Mouse (Mus musculus) telencephalon, adult 2 months (tissue): ENCODE data around the gene Kdm2a.

ENCODE experiments used
- DNase-seq: peaks from one replicate; pipeline ENCODE4 v3.0.0-alpha.2; 2011; ENCODE audit warnings: low read depth, low spot score

Gene Kdm2a

DNA sequence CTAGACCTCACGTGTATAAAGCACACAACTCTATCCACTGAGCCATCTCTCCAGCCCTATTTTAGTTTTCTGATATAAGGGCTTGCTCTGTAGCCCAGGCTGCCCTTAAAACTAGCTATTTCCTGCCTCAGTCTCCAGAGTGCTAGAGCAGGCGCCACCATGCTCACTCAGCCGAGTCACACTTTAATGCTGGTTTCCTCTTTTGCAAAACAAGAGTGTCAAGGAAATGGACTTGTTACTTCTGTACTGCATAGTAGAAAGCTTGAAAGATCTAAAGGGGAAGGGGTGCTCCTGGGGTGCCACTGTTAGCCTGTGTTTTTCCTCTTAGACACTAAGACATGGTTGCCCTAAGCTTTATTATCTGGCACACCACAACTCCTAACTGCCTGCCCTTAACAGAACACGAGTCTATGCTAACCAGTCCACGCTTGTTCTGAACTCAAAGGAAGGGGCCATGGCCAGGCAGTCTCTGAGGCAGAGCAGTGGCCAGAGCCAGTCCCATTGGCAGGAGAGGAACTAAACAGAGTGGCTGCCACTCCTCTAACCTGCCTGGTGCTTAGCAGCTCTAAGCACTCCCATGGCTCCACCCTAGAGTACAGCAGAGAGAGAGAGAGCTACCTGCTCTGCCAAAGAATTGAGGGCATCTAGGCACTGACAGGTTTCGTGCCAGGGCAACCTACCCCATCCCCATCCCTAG lies 98.4 kb downstream of the Kdm2a start:
- DNase-seq = no peak

- no peak for DNase-seq
These were observed 99.0 kb downstream of the Kdm2a start for GRCm38 (mm10) chr19:4299126-4299525.

GRCm38 (mm10) chr19:4298322-4299121 lies 99.6 kb downstream of the Kdm2a start:
- DNase-seq = no peak

DNA sequence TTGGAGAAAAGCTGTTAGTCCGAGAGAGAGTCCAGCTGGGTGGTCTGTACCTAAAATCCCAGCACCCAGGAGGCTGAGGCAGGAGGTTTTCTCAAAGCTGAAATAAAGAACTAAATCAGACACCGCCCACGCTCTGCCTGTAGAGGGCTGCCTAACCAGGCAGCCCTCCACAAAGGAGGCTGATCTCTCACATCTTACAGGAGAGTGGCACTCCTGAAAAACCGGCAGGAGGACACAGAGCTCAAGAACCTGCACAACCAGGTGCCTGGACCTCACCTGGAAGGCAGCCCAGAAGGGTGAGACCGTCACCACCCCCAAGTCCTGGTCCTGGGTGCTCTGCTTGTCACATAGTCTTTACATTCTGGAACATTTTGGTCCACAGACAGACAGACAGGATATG lies 100.2 kb downstream of the Kdm2a start:
- DNase-seq = no peak

DNA sequence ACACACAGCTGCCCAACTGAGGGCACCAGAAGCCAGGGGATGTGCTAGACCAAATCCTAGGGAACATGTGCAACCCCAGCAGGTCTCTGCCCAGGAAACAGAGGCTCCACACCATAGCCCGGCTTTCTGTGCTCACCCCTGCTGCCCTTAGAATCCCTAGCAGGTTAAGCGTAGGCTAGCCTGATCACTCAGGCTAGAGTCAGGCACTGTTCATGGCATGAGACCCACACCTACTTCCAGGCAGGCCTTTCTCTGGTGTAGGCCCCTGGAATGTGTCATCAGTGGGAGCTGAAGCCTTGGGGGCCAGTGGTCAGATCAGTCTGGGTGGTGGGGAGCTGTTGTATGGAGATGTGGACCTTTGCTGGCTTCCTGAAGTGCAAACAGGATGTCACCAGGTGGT lies 101.5 kb downstream of the Kdm2a start:
- DNase-seq = no peak

GRCm38 (mm10) chr19:4295391-4295790 lies 102.7 kb downstream of the Kdm2a start:
- no peak for DNase-seq

- DNase-seq = no peak
These were observed 103.5 kb downstream of the Kdm2a start for GRCm38 (mm10) chr19:4294381-4295097.

- no peak for DNase-seq
These were observed 106.9 kb downstream of the Kdm2a start for GRCm38 (mm10) chr19:4291161-4291560.

- DNase-seq = no peak
These were observed 107.3 kb downstream of the Kdm2a start for GRCm38 (mm10) chr19:4290749-4291148.

DNA sequence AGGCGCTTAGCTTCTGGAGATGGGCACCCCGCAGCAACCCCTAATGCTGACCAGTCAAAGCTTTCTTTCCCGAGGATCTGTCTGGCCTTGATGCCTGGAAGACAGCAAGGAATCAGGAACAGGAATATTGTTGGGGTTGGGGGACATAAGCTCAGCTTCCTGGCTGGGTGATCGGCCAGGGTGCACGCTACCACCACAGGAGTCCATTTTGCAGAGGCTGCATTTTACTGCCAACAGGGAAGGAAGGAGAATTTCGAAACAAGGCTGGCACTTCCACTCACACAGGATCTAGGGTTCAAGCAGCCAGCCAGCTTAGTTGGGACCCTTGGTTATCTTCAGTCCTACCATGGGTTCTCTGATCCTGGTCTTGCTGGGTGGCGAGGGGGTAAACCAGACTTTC lies 114.4 kb downstream of the Kdm2a start:
- no peak for DNase-seq

DNA sequence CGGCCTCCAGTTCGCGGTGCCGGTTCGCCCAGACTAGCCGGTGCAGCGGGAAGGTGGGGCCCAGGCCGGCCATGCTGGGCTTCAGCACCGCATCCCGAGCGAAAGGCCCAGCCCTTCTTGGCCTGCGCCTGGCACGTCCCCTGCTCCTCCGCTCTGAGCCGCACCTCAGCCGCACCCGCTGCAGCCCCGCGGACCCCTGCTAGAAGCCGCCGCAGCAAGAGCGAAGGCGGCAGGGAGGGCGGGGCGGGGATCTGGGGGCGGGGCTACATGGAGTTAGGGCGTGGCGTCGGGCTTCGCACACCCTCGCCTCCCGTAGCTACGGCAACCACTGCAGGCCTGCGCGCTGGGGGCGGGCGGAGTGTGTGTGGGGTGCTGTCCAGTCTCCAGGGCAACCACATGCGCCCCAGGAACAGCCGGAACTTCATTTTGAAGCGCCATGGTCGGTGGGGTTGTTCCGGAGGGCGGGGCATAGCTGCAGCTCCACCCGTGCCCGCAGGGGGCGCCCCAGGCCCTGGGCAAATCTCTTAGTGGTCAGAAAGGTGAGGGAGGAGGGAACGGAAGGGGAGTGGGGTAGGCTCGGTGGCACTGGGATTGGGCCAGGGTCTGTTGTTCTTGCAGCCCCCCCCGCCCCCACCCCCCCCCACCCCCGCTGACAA lies 115.1 kb downstream of the Kdm2a start, which contains the start of gene Ankrd13d:
Gene Ankrd13d (minus strand): TSS at position 240 of the 656 bp plus-strand sequence.
- peak; percentile 90 for DNase-seq

- no peak for DNase-seq
These were observed 117.7 kb downstream of the Kdm2a start for GRCm38 (mm10) chr19:4280425-4280824.

- DNase-seq = no peak
These were observed 118.6 kb downstream of the Kdm2a start for GRCm38 (mm10) chr19:4279487-4279886.

DNA sequence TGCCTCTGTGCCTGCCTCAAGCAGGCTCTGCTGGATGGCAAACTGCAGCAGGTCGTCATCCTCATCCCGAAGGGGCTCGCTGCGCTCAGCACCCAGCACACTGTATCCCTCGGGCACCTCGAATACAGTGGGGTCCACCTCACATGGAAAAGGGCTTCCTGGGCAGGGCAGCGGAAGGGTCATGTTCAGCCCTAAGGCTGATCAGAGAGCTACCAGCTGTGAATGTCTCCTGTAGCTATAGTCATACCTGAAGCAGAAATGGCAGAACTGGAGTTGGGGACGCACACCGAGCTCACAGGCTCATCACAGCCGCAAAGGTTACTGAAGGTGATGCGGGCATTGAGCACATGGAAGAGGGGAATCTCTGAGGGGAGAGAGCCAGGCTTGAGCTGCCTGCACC lies 127.1 kb downstream of the Kdm2a start:
- DNase-seq = no peak

GRCm38 (mm10) chr19:4270187-4270586 lies 127.9 kb downstream of the Kdm2a start:
- DNase-seq = no peak

GRCm38 (mm10) chr19:4268566-4269361 lies 129.3 kb downstream of the Kdm2a start, which contains the start of gene Ssh3:
TSS of gene Ssh3 (minus strand) at chr19:4269180.
- DNase-seq = peak; percentile 52

DNA sequence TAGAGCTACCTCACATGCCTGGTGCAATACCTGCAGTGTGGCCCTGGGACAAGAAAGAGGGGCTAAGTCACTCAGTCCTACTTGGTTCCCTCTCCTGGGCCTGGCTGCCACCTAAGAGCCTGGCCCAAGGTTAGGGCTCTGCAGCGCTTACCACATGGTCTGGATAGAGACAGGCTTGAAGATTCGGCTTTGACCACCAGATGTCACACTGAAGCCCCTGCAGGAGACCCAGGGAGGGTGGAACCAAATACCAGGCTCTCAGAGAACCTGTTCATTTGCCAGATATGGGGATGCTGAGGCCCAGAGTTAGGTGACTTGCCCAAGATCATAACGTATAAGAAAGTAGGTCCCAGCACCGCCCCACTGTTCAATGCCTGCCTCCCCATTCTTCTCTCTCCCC lies 132.1 kb downstream of the Kdm2a start:
- no peak for DNase-seq
